Mouse (Mus musculus) liver, embryonic 14.5 days (tissue): Measurements from ENCODE around the gene Nme7. TPM values are rescaled to one million over a fixed set of nuclear protein-coding genes. Genes with fewer than 3 reads are reported as not detected.

Experiments
- ATAC-seq: fragments of 200-750 bp; cut with Nextera tagmentation; 2 replicates; pipeline ENCODE4 v1.8.0; 2017; ENCODE audit warnings: moderate number of reproducible peaks, mild to moderate bottlenecking, moderate library complexity; ENCODE audit not compliant: insufficient read depth
- DNase-seq, 3 experiments: peaks; one replicate each; pipeline ENCODE4 v3.0.0-alpha.2; 2012 to 2013; ENCODE audit warnings: low read depth in 3 of 3, low spot score in 3 of 3
- H3K27ac ChIP-seq: fragments of 300-500 bp; sonication (generic); 2 replicates; pipeline ENCODE4 v1.5.1; 2014; ENCODE audit warnings: moderate library complexity, mild to moderate bottlenecking, control low read depth, inconsistent platforms
- H3K27me3 ChIP-seq: fragments of 300-500 bp; sonication (generic); 2 replicates; pipeline ENCODE4 v1.6.1; 2014; ENCODE audit warnings: mild to moderate bottlenecking, low read length, moderate library complexity; ENCODE audit not compliant: control insufficient read depth, insufficient read depth
- H3K36me3 ChIP-seq: fragments of 300-500 bp; sonication (generic); replicated peaks from 2 replicates; pipeline ENCODE4 v1.6.1; 2014; ENCODE audit warnings: low read depth; ENCODE audit not compliant: control insufficient read depth, insufficient read depth
- H3K4me1 ChIP-seq, 2 experiments: fragments of 200-500 bp in 1 of 2; fragments of 300-500 bp in 1 of 2; sonication (generic) in 1 of 2; replicated peaks; 2 replicates each; pipeline ENCODE4 v1.6.1; 2012 to 2014; ENCODE audit warnings: antibody characterized with exemption in 1 of 2, inconsistent platforms in 1 of 2, low read length in 1 of 2; ENCODE audit not compliant: control insufficient read depth in 2 of 2, insufficient read depth in 2 of 2
- H3K4me2 ChIP-seq: fragments of 300-500 bp; sonication (generic); 2 replicates; pipeline ENCODE4 v1.6.1; 2014; ENCODE audit warnings: low read depth, mild to moderate bottlenecking, control low read depth, moderate library complexity
- H3K4me3 ChIP-seq, 2 experiments: fragments of 200-500 bp in 1 of 2; fragments of 300-500 bp in 1 of 2; sonication (generic) in 1 of 2; 2 replicates each; pipeline ENCODE4 v1.5.1; 2012 to 2014; ENCODE audit warnings: low read depth in 2 of 2, low read length in 2 of 2, mild to moderate bottlenecking in 2 of 2, control low read depth in 1 of 2, inconsistent platforms in 1 of 2, moderate library complexity in 1 of 2; ENCODE audit not compliant: insufficient read depth in 1 of 2
- H3K9ac ChIP-seq: fragments of 300-500 bp; sonication (generic); replicated peaks from 2 replicates; pipeline ENCODE4 v1.6.1; 2014; ENCODE audit warnings: mild to moderate bottlenecking, control low read depth, moderate library complexity
- H3K9me3 ChIP-seq: fragments of 300-500 bp; sonication (generic); 2 replicates; pipeline ENCODE4 v1.6.1; 2016; ENCODE audit warnings: low read length, mixed read lengths; ENCODE audit not compliant: control insufficient read depth
- CTCF ChIP-seq: IDR thresholded peaks from 2 replicates; pipeline ENCODE4 v1.5.1; 2016; ENCODE audit warnings: antibody characterized with exemption, low read depth, control low read depth
- EP300 ChIP-seq: IDR thresholded peaks from 2 replicates; pipeline ENCODE4 v1.6.1; 2016; ENCODE audit warnings: antibody characterized with exemption, low read depth
- WGBS: fragments of 180-500 bp; shearing (Covaris S2); extraction: QIAGEN DNeasy Blood & Tissue Kit; methylation state at CpG from one replicate; pipeline ENCODE4 v1.1.7; 2014; ENCODE audit not compliant: insufficient replicate concordance; 5-methylcytosine and 5-hydroxymethylcytosine counted together
- polyA plus RNA-seq, 2 experiments: library from polyadenylated mRNA; depleted of rRNA in 1 of 2; stranded (reverse) in 1 of 2; unstranded in 1 of 2; fragments of >200 nt; fragmentation: Nextera tagmentation in 1 of 2; extraction: Ambion mirVana in 1 of 2; gene quantifications; 2 replicates each; pipeline versions ENCODE4 v1.2.1 to v1.2.3; 2012 to 2014

The Nme7 gene
- polyA plus RNA-seq, 2 experiments, result 6.4 to 13.0 TPM

- Histone ChIP-seq H3K9me3 (no peaks in the 10 kb centered on the region), H3K36me3 (no peaks in the 10 kb centered on the region), H3K27ac (no peak overlapping the region), H3K4me1 (no peaks in the 10 kb centered on the region), H3K27me3 (no peaks in the 10 kb centered on the region), H3K4me2 (no peak overlapping the region), H3K9ac (no peak overlapping the region), H3K4me3 (no peak overlapping the region)
- DNase-seq (no peak), ATAC-seq (no peak)
- WGBS, result 62% methylated on average over 7 of the region's 7 CpGs
- TF ChIP-seq CTCF, result no peak
- TF ChIP-seq EP300, result no peak
These were observed 123.9 kb downstream of the Nme7 start for GRCm38 (mm10) chr1:164427777-164428176.

GRCm38 (mm10) chr1:164428644-164429043 is 124.7 kb downstream of the Nme7 start:
- Histone ChIP-seq H3K4me3 (no peak overlapping the region), H3K4me2 (no peak overlapping the region), H3K9ac (no peak overlapping the region), H3K27ac (no peak overlapping the region), H3K4me1 (no peaks in the 10 kb centered on the region), H3K9me3 (no peaks in the 10 kb centered on the region), H3K36me3 (no peaks in the 10 kb centered on the region), H3K27me3 (no peaks in the 10 kb centered on the region)
- TF ChIP-seq EP300 (no peak), CTCF (no peak)
- DNase-seq (no peak), ATAC-seq (no peak)
- 77% methylated on average over 9 of the region's 9 CpGs for WGBS

GRCm38 (mm10) chr1:164432649-164433048 is 128.7 kb downstream of the Nme7 start:
- TF ChIP-seq EP300 (no peak), CTCF (no peak)
- DNase-seq (no peak), ATAC-seq (no peak)
- 69% methylated on average over 5 of the region's 5 CpGs for WGBS
- Histone ChIP-seq H3K4me3 (no peak overlapping the region), H3K4me1 (no peaks in the 10 kb centered on the region), H3K27ac (no peak overlapping the region), H3K9me3 (no peaks in the 10 kb centered on the region), H3K27me3 (no peaks in the 10 kb centered on the region), H3K9ac (no peak overlapping the region), H3K36me3 (no peaks in the 10 kb centered on the region), H3K4me2 (no peak overlapping the region)

- no peak for ATAC-seq
- Histone ChIP-seq H3K36me3 (no peaks in the 10 kb centered on the region), H3K4me1 (no peaks in the 10 kb centered on the region), H3K27me3 (no peaks in the 10 kb centered on the region), H3K4me3 (no peak overlapping the region), H3K9ac (no peak overlapping the region), H3K4me2 (no peak overlapping the region), H3K27ac (no peak overlapping the region), H3K9me3 (no peaks in the 10 kb centered on the region)
- DNase-seq, result no peak
- whole genome bisulfite sequencing, result 71% methylated on average over 6 of the region's 6 CpGs
- no peak for TF ChIP-seq CTCF
- no peak for TF ChIP-seq EP300
These were observed 130.1 kb downstream of the Nme7 start for GRCm38 (mm10) chr1:164434049-164434448.

GRCm38 (mm10) chr1:164436749-164437148 is 132.8 kb downstream of the Nme7 start:
- Histone ChIP-seq H3K27ac (no peak overlapping the region), H3K9ac (no peak overlapping the region), H3K9me3 (no peaks in the 10 kb centered on the region), H3K4me3 (no peak overlapping the region), H3K36me3 (no peaks in the 10 kb centered on the region), H3K27me3 (no peaks in the 10 kb centered on the region), H3K4me1 (peaks cover 0 to 8% of the 10 kb centered on the region in 2 experiments; a peak in 2 of 4 replicates), H3K4me2 (no peak overlapping the region)
- DNase-seq (no peak), ATAC-seq (no peak)
- TF ChIP-seq EP300, result no peak
- no peak for TF ChIP-seq CTCF
- 69% methylated on average over 7 of the region's 7 CpGs for WGBS

GRCm38 (mm10) chr1:164440230-164440629 is 136.3 kb downstream of the Nme7 start:
- Histone ChIP-seq H3K27ac (no peak overlapping the region), H3K27me3 (no peaks in the 10 kb centered on the region), H3K9me3 (no peaks in the 10 kb centered on the region), H3K4me2 (no peak overlapping the region), H3K4me3 (no peak overlapping the region), H3K4me1 (peaks cover 0 to 8% of the 10 kb centered on the region in 2 experiments; a peak in 2 of 4 replicates), H3K36me3 (no peaks in the 10 kb centered on the region), H3K9ac (no peak overlapping the region)
- TF ChIP-seq EP300, result no peak
- ATAC-seq, result no peak
- WGBS, result 20% methylated on average over 6 of the region's 6 CpGs
- no peak for DNase-seq
